Mouse (Mus musculus) heart, adult 2 months (tissue): ENCODE measurements around the gene Olfr588-ps1. TPM values are rescaled to one million over a fixed set of nuclear protein-coding genes. Genes with fewer than 3 reads are reported as not detected.

Experiments used
- DNase-seq, 2 experiments: peaks; one replicate each; pipeline ENCODE4 v3.0.0; 2021
- H3K27ac ChIP-seq: fragments of 200-600 bp; 2 replicates; pipeline ENCODE4 v1.8.1; 2022
- H3K27me3 ChIP-seq: fragments of 200-500 bp; 2 replicates; pipeline ENCODE4 v1.6.1; 2012; ENCODE audit warnings: mild to moderate bottlenecking, low read length, inconsistent platforms, mixed read lengths; ENCODE audit not compliant: control insufficient read depth, insufficient read depth
- H3K36me3 ChIP-seq: fragments of 200-500 bp; 2 replicates; pipeline ENCODE4 v1.6.1; 2012; ENCODE audit warnings: low read length, inconsistent platforms; ENCODE audit not compliant: control insufficient read depth, insufficient read depth
- H3K4me1 ChIP-seq: fragments of 200-500 bp; 2 replicates; pipeline ENCODE4 v1.6.1; 2011; ENCODE audit warnings: low read length; ENCODE audit not compliant: control insufficient read depth, insufficient read depth
- H3K4me3 ChIP-seq: fragments of 200-600 bp; 2 replicates; pipeline ENCODE4 v1.8.1; 2022
- H3K79me2 ChIP-seq: fragments of 200-500 bp; replicated peaks from 2 replicates; pipeline ENCODE4 v1.6.1; 2012; ENCODE audit warnings: mild to moderate bottlenecking, inconsistent platforms, low read length, moderate library complexity, mixed read lengths; ENCODE audit not compliant: control insufficient read depth, insufficient read depth
- H3K9ac ChIP-seq: fragments of 200-500 bp; 2 replicates; pipeline ENCODE4 v1.6.1; 2012; ENCODE audit warnings: low read depth, mild to moderate bottlenecking, control low read depth, inconsistent platforms, low read length, mixed read lengths
- CTCF ChIP-seq: fragments of 200-600 bp; IDR thresholded peaks from 2 replicates; pipeline ENCODE4 v1.8.1; 2022; ENCODE audit warnings: antibody characterized with exemption, mild to moderate bottlenecking, moderate library complexity
- EP300 ChIP-seq: fragments of 200-500 bp; IDR thresholded peaks from 2 replicates; pipeline ENCODE4 v1.6.1; 2011; ENCODE audit warnings: low read depth, low read length, control low read depth; ENCODE audit not compliant: insufficient read depth
- POLR2A ChIP-seq: fragments of 200-500 bp; IDR thresholded peaks from 2 replicates; pipeline ENCODE4 v1.6.1; 2011; ENCODE audit warnings: mild to moderate bottlenecking, low read depth, low read length, control low read depth; ENCODE audit not compliant: insufficient read depth
- WGBS: fragments of 180-500 bp; shearing (Covaris S2); methylation state at CpG from one replicate; pipeline ENCODE4 v1.1.7; 2018; 5-methylcytosine and 5-hydroxymethylcytosine counted together
- intact Hi-C: fragments of 180-260 bp; cut with DNase I; formaldehyde crosslinking; loops from one replicate; pipeline ENCODE4 v1.15.1; 2025
- long read RNA-seq: library from polyadenylated mRNA; stranded (forward); transcript quantifications from one replicate; pipeline ENCODE4 v2.0.0, GENCODE M21; 2021
- polyA plus RNA-seq: library from polyadenylated mRNA; depleted of rRNA; stranded (reverse); fragments of >200 nt; gene quantifications from 2 replicates; pipeline ENCODE4 v1.2.3, GENCODE M21; 2012; rRNA removed
- total RNA-seq, 2 experiments: library from RNA; stranded (reverse); gene quantifications; 2 replicates each; pipeline ENCODE4 v1.2.3; 2021

Olfr588-ps1 gene
- not detected for total RNA-seq
- polyA plus RNA-seq: not detected in 2 replicates
- long read RNA-seq: 0 reads

GRCm38 (mm10) chr7:103140579-103140978 lies at the start of gene Olfr588-ps1:
Gene Olfr588-ps1 (plus strand): TSS chr7:103140879.
- TF ChIP-seq EP300: no peak
- TF ChIP-seq POLR2A: no peak
- no peak for TF ChIP-seq CTCF
- no peak within 1 kb of the TSS for H3K9ac ChIP-seq
- intact Hi-C loops: no loop called here
- 65% methylated on average over 1 of the region's 1 CpGs for WGBS
- no peak within 1 kb of the TSS for H3K4me3 ChIP-seq
- no peak within 1 kb of the TSS for H3K27ac ChIP-seq
- H3K4me1 ChIP-seq: no peaks in the 10 kb centered on the region
- no peak for DNase-seq
- no peaks in the 10 kb centered on the region for H3K36me3 ChIP-seq
- H3K79me2 ChIP-seq: no peaks in the 10 kb centered on the region
- H3K27me3 ChIP-seq: no peaks in the 10 kb centered on the region

- H3K79me2 ChIP-seq: no peaks in the 10 kb centered on the region
- H3K9ac ChIP-seq: no peak within 1 kb of the TSS
- 74% methylated on average over 1 of the region's 1 CpGs for WGBS
- no peaks in the 10 kb centered on the region for H3K4me1 ChIP-seq
- no peak within 1 kb of the TSS for H3K4me3 ChIP-seq
- H3K36me3 ChIP-seq: no peaks in the 10 kb centered on the region
- no peak within 1 kb of the TSS for H3K27ac ChIP-seq
- DNase-seq: no peak
- TF ChIP-seq POLR2A: no peak
- TF ChIP-seq EP300: no peak
- TF ChIP-seq CTCF: no peak
- intact Hi-C loops: no loop called here
- H3K27me3 ChIP-seq: no peaks in the 10 kb centered on the region
These were observed 43.3 kb upstream of the Olfr588-ps1 start, which contains the start of gene Olfr585 for GRCm38 (mm10) chr7:103097420-103097819. Gene Olfr585 (plus strand): TSS chr7:103097720.

GRCm38 (mm10) chr7:103119406-103119805 lies 21.3 kb upstream of the Olfr588-ps1 start:
- TF ChIP-seq CTCF (0 out of 2 replicates have a peak, but pooled peaks have one; percentile 7), EP300 (no peak)
- no peak for DNase-seq
- WGBS: 45% methylated on average over 3 of the region's 3 CpGs
- Histone ChIP-seq H3K79me2 (no peaks in the 10 kb centered on the region), H3K36me3 (no peaks in the 10 kb centered on the region), H3K9ac (no peak overlapping the region), H3K4me1 (no peaks in the 10 kb centered on the region), H3K27ac (no peak overlapping the region), H3K4me3 (no peak overlapping the region), H3K27me3 (no peaks in the 10 kb centered on the region)
- intact Hi-C loops: no loop called here

GRCm38 (mm10) chr7:103125538-103125937 lies 15.1 kb upstream of the Olfr588-ps1 start, which contains the start of gene Olfr586:
Gene Olfr586 (minus strand): TSS chr7:103125638.
- Histone ChIP-seq H3K79me2 (no peaks in the 10 kb centered on the region), H3K9ac (no peak within 1 kb of the TSS), H3K27ac (no peak within 1 kb of the TSS), H3K4me3 (no peak within 1 kb of the TSS), H3K4me1 (no peaks in the 10 kb centered on the region), H3K27me3 (no peaks in the 10 kb centered on the region), H3K36me3 (no peaks in the 10 kb centered on the region)
- TF ChIP-seq CTCF (no peak), EP300 (no peak), POLR2A (no peak)
- intact Hi-C loops: no loop called here
- 84% methylated on average over 3 of the region's 3 CpGs for WGBS
- no peak for DNase-seq

GRCm38 (mm10) chr7:103156256-103156655 lies 15.6 kb downstream of the Olfr588-ps1 start, which contains the start of gene Olfr589:
Gene Olfr589 (minus strand): TSS chr7:103156356.
- intact Hi-C loops: no loop called here
- Histone ChIP-seq H3K4me3 (no peak within 1 kb of the TSS), H3K4me1 (no peaks in the 10 kb centered on the region), H3K27me3 (no peaks in the 10 kb centered on the region), H3K36me3 (no peaks in the 10 kb centered on the region), H3K9ac (no peak within 1 kb of the TSS), H3K79me2 (no peaks in the 10 kb centered on the region), H3K27ac (no peak within 1 kb of the TSS)
- DNase-seq: no peak
- TF ChIP-seq CTCF: no peak
- no peak for TF ChIP-seq EP300
- TF ChIP-seq POLR2A: no peak
- 50% methylated on average over 2 of the region's 2 CpGs for WGBS

- intact Hi-C loops: no loop called here
- no peaks in the 10 kb centered on the region for H3K79me2 ChIP-seq
- H3K36me3 ChIP-seq: no peaks in the 10 kb centered on the region
- DNase-seq: no peak
- WGBS: 58% methylated on average over 5 of the region's 5 CpGs
- TF ChIP-seq CTCF (no peak), EP300 (no peak), POLR2A (no peak)
- no peak overlapping the region for H3K9ac ChIP-seq
- H3K27ac ChIP-seq: no peak overlapping the region
- no peaks in the 10 kb centered on the region for H3K4me1 ChIP-seq
- H3K27me3 ChIP-seq: no peaks in the 10 kb centered on the region
- H3K4me3 ChIP-seq: no peak overlapping the region
These were observed 29.0 kb downstream of the Olfr588-ps1 start for GRCm38 (mm10) chr7:103169697-103170096.
